Mouse (Mus musculus): ENCODE data around the gene Atg7.

DNA sequence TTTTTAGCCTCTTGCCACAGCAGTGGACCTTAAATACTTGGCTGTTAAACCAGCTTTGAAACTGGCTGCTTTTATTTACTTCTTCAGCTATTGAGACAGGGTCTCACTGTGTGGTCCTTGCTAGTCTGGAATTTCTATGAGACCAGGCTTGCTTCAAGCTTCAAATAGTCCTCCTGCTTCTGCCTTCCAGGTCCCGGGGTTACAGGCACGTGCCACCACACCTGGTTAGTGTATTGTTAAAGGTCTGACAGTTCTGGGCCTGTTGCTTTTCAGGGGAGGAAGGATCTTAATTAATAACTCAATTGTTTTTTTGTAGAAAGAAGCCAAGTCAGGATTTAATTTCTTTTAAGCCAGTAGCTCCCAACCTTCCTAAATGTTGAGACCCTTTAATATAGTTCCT is 124.8 kb downstream of the Atg7 start:
- TF ChIP-seq CTCF (IDR thresholded peaks at IDR 0.05; ENCODE audit: insufficient read depth, low read depth, low read length) (no peak), POLR2A (IDR thresholded peaks at IDR 0.05; ENCODE audit: insufficient read depth, low read depth, low read length) (no peak)

Measured in olfactory bulb, adult 2 months (tissue).